Mouse (Mus musculus): ENCODE measurements around the gene Pou5f2.

The Pou5f2 gene

GRCm38 (mm10) chr13:78024683-78025294 lies at the start of gene Pou5f2:
Gene Pou5f2 (plus strand): TSS chr13:78024902.
- DNase-seq: no peak

- DNase-seq: no peak
Measured at GRCm38 (mm10) chr13:77976248-77976647, 48.5 kb upstream of the Pou5f2 start.

- no peak for DNase-seq
Measured at GRCm38 (mm10) chr13:77977121-77977520, 47.6 kb upstream of the Pou5f2 start.

DNA sequence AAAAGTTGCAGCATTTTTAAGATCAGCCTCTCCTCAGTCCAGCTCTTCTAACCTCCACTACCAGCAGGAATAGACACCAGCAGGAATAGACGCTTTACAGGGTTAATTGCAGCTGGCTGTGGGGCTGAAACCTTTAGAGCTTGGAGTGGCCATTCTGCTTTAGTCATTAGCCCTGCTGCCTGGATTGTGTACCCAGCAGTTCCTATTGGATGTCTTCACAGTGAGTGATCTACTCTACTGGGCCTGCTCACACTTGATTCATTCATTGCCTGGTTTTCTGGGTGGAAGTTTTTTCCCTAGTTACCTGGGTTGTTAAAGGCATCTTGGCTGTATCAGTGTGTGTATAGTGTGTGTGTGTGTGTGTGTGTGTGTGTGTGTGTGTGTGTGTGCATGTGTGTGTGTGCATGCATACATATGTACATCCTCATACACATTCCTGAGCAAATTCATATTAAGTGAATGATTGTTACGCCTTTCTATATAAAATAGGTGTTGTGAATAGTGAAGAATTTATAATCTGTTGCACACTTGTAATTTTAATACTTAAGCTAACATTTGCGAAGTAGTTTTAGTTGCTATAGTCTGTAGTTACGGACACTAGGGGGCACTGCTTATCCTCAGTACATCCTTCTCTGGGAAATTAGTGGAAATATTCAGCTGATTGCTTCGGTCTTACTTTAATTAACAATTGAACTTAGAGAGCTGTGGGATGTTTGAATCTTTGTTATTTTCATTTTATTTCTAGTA lies 42.4 kb upstream of the Pou5f2 start:
- peak; percentile 9 for DNase-seq

DNA sequence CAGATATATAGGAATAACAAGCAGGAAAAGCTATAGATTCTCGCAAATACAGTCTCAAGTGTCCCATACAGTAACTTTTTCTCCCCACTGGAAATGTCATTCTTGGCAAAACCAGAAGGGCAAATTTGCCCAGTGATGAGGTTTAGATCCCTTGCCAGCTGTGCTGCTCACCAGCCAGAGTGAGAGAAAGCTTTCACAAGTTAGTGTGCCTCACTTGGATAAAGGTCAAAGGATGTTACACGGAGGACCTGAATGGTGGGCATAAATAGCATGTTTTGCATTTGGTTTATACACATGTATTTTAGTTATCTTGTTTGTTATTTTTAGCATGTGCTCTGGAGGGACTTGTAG lies 41.9 kb upstream of the Pou5f2 start:
- no peak for DNase-seq

- DNase-seq: no peak
Measured at GRCm38 (mm10) chr13:77991189-77991886, 33.4 kb upstream of the Pou5f2 start.

GRCm38 (mm10) chr13:78004649-78005048 lies 20.1 kb upstream of the Pou5f2 start:
- DNase-seq: no peak

- no peak for DNase-seq
Measured at GRCm38 (mm10) chr13:78005344-78005743, 19.4 kb upstream of the Pou5f2 start.

GRCm38 (mm10) chr13:78010176-78010575 lies 14.5 kb upstream of the Pou5f2 start:
- no peak for DNase-seq

GRCm38 (mm10) chr13:78032821-78033220 lies 8.1 kb downstream of the Pou5f2 start:
- no peak for DNase-seq

- no peak for DNase-seq
Measured at GRCm38 (mm10) chr13:78037203-78037602, 12.5 kb downstream of the Pou5f2 start.

- DNase-seq: no peak
Measured at GRCm38 (mm10) chr13:78043203-78043602, 18.5 kb downstream of the Pou5f2 start.

DNA sequence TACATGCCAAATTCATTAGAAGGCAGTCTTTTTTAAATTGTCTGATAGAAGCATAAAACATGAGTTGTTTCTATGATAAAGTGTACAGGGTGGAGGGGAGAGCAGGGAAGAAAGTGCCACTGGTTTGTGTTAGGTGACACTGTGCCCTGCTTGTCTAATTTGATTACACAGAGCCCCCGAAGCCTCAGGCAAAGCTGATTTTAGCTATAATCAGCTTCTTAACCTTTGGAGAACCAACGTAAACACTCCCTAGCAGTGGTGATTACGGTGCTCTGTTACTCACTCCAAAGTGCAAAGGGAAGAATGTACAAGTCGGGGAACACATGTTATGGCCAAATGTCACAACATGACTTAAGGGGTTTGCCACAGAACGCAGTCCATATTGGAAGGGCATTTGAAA lies 20.4 kb downstream of the Pou5f2 start:
- DNase-seq: no peak
